Mouse (Mus musculus) frontal cortex, postnatal 25 days (tissue): ENCODE measurements at regions not wholly inside any gene's neighbourhood (a gene's known extent, or its start where the extent isn't known, plus 50 kb on each side); places are given as distances from the start of the nearest gene placed in this dataset.

Experiments
- DNase-seq, 2 experiments: peaks; one replicate each; pipeline ENCODE4 v3.0.0; 2022; ENCODE audit warnings: low spot score in 2 of 2

DNA sequence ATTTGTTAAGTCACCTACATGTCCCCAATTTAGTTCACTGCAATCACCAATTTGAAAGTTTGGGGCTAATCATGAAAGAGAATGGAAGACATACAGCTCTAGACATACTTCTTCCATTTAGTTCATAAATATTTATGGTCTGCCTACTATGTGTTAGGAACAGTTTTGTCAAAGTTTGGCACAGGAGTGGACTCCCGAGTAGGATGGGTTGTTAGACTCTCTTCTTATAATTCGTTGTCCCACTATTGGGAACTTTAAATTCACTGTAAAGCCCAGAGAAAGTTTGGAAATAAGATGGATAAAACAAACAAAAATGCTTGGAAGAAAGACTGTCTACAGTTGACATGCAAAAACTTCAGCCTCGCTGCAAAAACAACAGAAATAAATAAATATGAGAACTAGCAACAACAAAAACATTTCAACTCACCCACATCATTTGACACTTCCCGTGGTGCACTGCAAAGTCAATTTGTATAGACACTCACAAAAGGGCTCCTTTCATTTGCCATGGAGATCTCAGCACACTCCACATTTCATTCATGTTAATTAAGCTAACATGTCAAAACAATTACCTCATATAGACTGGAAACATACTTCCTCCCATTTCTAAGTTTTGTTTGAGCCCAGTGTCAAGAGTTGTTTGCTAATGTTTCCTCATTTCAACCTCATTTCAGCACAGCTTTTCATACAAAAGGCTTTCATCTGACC, 570.2 kb upstream of the Kirrel3 start:
- DNase-seq = no peak

DNA sequence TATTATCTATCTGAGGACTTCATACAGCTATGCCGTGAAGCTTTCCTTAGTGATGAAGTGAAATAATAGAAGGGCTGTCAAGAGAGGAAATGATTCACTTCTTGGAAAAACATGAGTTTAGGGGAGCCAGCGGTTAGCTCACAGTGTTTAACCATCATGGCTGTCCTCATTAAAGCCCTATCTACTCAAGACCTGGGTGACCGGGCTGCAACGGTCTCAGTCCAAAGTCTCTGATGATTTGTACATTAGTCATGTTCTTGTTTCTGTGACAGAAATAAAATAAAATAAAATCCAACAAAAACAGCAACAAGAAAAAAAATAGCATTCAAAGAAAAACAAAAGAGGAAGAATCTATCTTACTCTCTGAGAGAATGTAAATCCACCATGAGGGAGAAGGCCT, 555.4 kb upstream of the Kirrel3 start:
- DNase-seq = no peak

DNA sequence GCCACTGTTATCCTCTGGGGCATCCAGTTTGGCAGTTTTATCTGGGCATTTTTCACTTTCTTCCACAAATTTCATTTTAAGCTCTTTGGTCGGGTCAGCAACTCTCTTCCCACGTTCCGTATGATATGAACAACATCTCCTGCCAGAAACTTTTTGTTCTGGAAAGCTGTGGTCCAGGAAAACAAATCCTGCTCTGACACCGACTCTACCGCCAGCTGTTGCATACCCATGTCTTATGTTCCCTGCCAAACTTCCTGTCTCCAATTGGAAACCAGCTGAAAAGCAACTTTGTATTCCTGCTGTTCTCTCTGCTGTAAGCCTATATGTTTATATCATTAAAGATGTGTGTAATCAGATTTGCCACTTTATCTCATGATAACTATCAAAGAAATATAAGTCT, 551.6 kb upstream of the Kirrel3 start:
- no peak for DNase-seq

DNA sequence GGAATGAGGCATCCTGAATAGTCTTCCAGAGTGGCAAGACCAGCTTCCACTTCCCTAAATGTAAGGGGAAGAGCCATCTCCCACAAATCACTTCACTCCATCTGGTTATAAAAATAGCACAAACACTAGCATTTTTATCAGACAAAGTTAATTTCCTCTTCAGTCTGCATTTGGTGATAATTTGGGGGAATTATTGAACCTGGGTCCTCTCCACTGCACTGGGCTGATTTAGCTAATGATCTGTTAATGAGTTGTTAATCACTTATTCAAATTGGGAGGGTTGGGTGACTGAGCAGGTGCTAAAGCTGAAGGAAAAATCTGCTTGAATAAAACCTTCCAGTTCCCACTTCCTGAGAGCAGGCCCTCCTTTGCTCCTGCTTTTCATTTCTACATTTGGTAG, 531.4 kb upstream of the Kirrel3 start:
- DNase-seq = no peak
